Mouse (Mus musculus) ES-E14 (cell line): ENCODE results near the gene Gm29797.

ENCODE experiments used
- CHD2 ChIP-seq: IDR thresholded peaks from 2 replicates; pipeline ENCODE4 v1.6.1; 2014; ENCODE audit warnings: mild to moderate bottlenecking, low read depth, low read length, inconsistent platforms
- HCFC1 ChIP-seq: IDR thresholded peaks from 2 replicates; pipeline ENCODE4 v1.6.1; 2012; ENCODE audit warnings: low read length, inconsistent platforms, borderline replicate concordance; ENCODE audit not compliant: insufficient read depth
- ZC3H11A ChIP-seq: IDR thresholded peaks from 2 replicates; pipeline ENCODE4 v1.6.1; 2012; ENCODE audit warnings: low read depth, mild to moderate bottlenecking, inconsistent platforms, low read length, borderline replicate concordance

- TF ChIP-seq CHD2 (no peak), HCFC1 (no peak), ZC3H11A (no peak)
Measured at GRCm38 (mm10) chr2:181659609-181660055, 2.8 kb downstream of the Gm29797 start.
